Mouse (Mus musculus) neural tube, embryonic 11.5 days (tissue): ENCODE measurements around the gene Lrrc61. TPM values are rescaled to one million over a fixed set of nuclear protein-coding genes. Genes with fewer than 3 reads are reported as not detected.
A peak's percentile ranks its signal among the peaks of the same experiment; 100 is the strongest.
"Not testable (repeated sequence)": the region's sequence is repeated elsewhere in the genome, so short reads cannot be mapped to it uniquely, and the experiment has no call there.

Experiments used
- ATAC-seq: fragments of 200-750 bp; cut with Nextera tagmentation; 2 replicates; pipeline ENCODE4 v1.8.0; 2017; ENCODE audit warnings: moderate number of reproducible peaks, mild to moderate bottlenecking, moderate TSS enrichment, moderate library complexity; ENCODE audit not compliant: insufficient read depth, low FRiP score, low TSS enrichment
- DNase-seq: peaks from one replicate; pipeline ENCODE4 v3.0.0-alpha.2; 2015; ENCODE audit warnings: low spot score
- H3K27ac ChIP-seq: fragments of 300-500 bp; sonication (generic); 2 replicates; pipeline ENCODE4 v1.5.1; 2014; ENCODE audit warnings: low read depth, mild to moderate bottlenecking, low read length
- H3K27me3 ChIP-seq: fragments of 300-500 bp; sonication (generic); 2 replicates; pipeline ENCODE4 v1.6.1; 2014; ENCODE audit warnings: mild to moderate bottlenecking, low read length, mixed read lengths; ENCODE audit not compliant: control insufficient read depth, insufficient read depth
- H3K36me3 ChIP-seq: fragments of 300-500 bp; sonication (generic); 2 replicates; pipeline ENCODE4 v1.6.1; 2014; ENCODE audit warnings: mild to moderate bottlenecking, low read length, moderate library complexity, mixed read lengths; ENCODE audit not compliant: control insufficient read depth, insufficient read depth
- H3K4me1 ChIP-seq: fragments of 300-500 bp; sonication (generic); 2 replicates; pipeline ENCODE4 v1.6.1; 2014; ENCODE audit warnings: low read length, mixed read lengths; ENCODE audit not compliant: control insufficient read depth, insufficient read depth
- H3K4me2 ChIP-seq: fragments of 300-500 bp; sonication (generic); 2 replicates; pipeline ENCODE4 v1.6.1; 2014; ENCODE audit warnings: low read depth, mild to moderate bottlenecking, moderate library complexity
- H3K4me3 ChIP-seq: fragments of 300-500 bp; sonication (generic); 2 replicates; pipeline ENCODE4 v1.5.1; 2014; ENCODE audit warnings: low read depth, low read length
- H3K9ac ChIP-seq: fragments of 300-500 bp; sonication (generic); 2 replicates; pipeline ENCODE4 v1.6.1; 2014; ENCODE audit warnings: mild to moderate bottlenecking, low read length
- H3K9me3 ChIP-seq: fragments of 300-500 bp; sonication (generic); 2 replicates; pipeline ENCODE4 v1.6.1; 2016; ENCODE audit warnings: low read length; ENCODE audit not compliant: control insufficient read depth
- WGBS: fragments of 180-500 bp; shearing (Covaris S2); extraction: QIAGEN DNeasy Blood & Tissue Kit; methylation state at CpG from one replicate; pipeline ENCODE4 v1.1.7; 2014; 5-methylcytosine and 5-hydroxymethylcytosine counted together
- polyA plus RNA-seq: library from polyadenylated mRNA; unstranded; fragments of >200 nt; fragmentation: Nextera tagmentation; extraction: Ambion mirVana; gene quantifications from 2 replicates; pipeline ENCODE4 v1.2.1, GENCODE M21; 2014

Gene Lrrc61
- 15.7 and 18.7 TPM in 2 replicates for polyA plus RNA-seq

DNA sequence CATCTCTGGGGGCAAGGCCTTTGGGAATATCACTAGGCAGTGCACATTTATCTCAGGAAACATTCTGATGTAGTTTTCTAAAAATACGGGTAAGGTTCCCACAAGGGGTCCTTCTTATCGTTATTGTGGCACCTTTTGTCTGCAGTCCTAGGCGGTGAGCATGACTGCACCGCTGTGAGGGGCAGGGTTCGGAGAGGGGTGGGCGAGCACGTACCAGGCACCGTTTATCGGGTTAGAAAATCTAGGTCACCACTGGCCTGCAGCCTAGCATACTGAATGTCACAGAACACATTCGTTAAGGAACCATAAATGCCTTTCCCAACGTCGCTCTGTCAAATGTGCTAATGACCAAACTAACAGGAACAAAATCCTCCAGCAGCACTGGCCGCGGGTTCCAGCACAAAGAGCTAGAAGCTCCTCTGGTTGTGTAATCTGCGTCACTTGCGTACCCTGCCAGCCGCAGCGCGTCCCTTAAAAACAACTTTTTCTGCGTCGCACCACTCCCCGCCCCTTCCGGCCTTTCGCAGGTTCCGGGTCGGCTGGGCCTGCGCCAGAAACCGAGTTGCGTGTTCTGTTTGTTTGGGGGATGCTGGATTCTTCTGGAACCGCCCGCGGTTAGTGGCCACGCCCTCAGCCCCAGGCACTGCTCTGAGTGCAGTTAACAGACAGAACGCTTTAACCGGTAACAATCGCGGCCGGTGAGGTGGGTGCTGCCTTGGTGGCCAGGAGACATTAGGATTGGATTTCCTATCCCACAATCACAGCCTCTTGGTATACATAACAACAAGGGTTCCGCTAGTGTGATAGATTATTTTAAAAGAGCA, at the start of gene Lrrc61:
Gene Lrrc61, plus strand, starts transcription at position 517 of the 824 bp plus-strand sequence.
- no peaks in the 10 kb centered on the region for H3K27me3 ChIP-seq
- H3K4me1 ChIP-seq: peaks cover 6% of the 10 kb centered on the region; the same call in 1 of the 2 replicates
- H3K27ac ChIP-seq: peak within 1 kb of the TSS; percentile 91
- H3K4me3 ChIP-seq: peak within 1 kb of the TSS; percentile 38
- peak within 1 kb of the TSS; percentile 83 for H3K4me2 ChIP-seq
- peak; percentile 94 for DNase-seq
- H3K9me3 ChIP-seq: no peaks in the 10 kb centered on the region
- under 1% methylated on average over 39 of the region's 39 CpGs for WGBS
- H3K36me3 ChIP-seq: no peaks in the 10 kb centered on the region
- peak within 1 kb of the TSS; percentile 83 for H3K9ac ChIP-seq
- ATAC-seq: peak; percentile 89

- H3K4me2 ChIP-seq: no peak overlapping the region
- H3K9me3 ChIP-seq: no peaks in the 10 kb centered on the region
- no peaks in the 10 kb centered on the region for H3K27me3 ChIP-seq
- 86% methylated on average over 4 of the region's 4 CpGs for WGBS
- peaks cover 5% of the 10 kb centered on the region for H3K36me3 ChIP-seq
- no peaks in the 10 kb centered on the region for H3K4me1 ChIP-seq
- ATAC-seq (no peak), DNase-seq (no peak)
- no peak overlapping the region for H3K9ac ChIP-seq
- no peak overlapping the region for H3K4me3 ChIP-seq
- H3K27ac ChIP-seq: no peak overlapping the region
These were observed 46.5 kb upstream of the Lrrc61 start for GRCm38 (mm10) chr6:48508087-48508486.

GRCm38 (mm10) chr6:48510426-48510825, 44.2 kb upstream of the Lrrc61 start:
- H3K36me3 ChIP-seq: peaks cover 5% of the 10 kb centered on the region

GRCm38 (mm10) chr6:48511861-48512260, 42.7 kb upstream of the Lrrc61 start:
- 86% methylated on average over 7 of the region's 7 CpGs for WGBS
- H3K4me2 ChIP-seq: no peak overlapping the region
- ATAC-seq (no peak), DNase-seq (no peak)
- H3K4me1 ChIP-seq: no peaks in the 10 kb centered on the region
- no peak overlapping the region for H3K9ac ChIP-seq
- no peaks in the 10 kb centered on the region for H3K27me3 ChIP-seq
- no peak overlapping the region for H3K27ac ChIP-seq
- H3K9me3 ChIP-seq: no peaks in the 10 kb centered on the region
- peaks cover 8% of the 10 kb centered on the region for H3K36me3 ChIP-seq
- no peak overlapping the region for H3K4me3 ChIP-seq

More at GRCm38 (mm10) chr6:48510426-48510825, 44.2 kb upstream of the Lrrc61 start:
- 77% methylated on average over 4 of the region's 4 CpGs for WGBS
- Histone ChIP-seq H3K9me3 (no peaks in the 10 kb centered on the region), H3K27ac (no peak overlapping the region), H3K27me3 (no peaks in the 10 kb centered on the region), H3K4me1 (no peaks in the 10 kb centered on the region), H3K4me2 (no peak overlapping the region), H3K9ac (no peak overlapping the region; the same call in 1 of the 2 replicates), H3K4me3 (no peak overlapping the region)
- DNase-seq (peak; percentile 3), ATAC-seq (no peak)

- H3K9ac ChIP-seq, DNase-seq: not testable (repeated sequence)
- WGBS: 95% methylated on average over 12 of the region's 16 CpGs
These were observed 29.7 kb upstream of the Lrrc61 start for GRCm38 (mm10) chr6:48524882-48525281.

GRCm38 (mm10) chr6:48527901-48528300, 26.7 kb upstream of the Lrrc61 start:
- DNase-seq (no peak), ATAC-seq (no peak)
- 91% methylated on average over 9 of the region's 9 CpGs for WGBS
- H3K27me3 ChIP-seq: no peaks in the 10 kb centered on the region
- H3K4me3 ChIP-seq: no peak overlapping the region
- H3K9me3 ChIP-seq: no peaks in the 10 kb centered on the region
- H3K4me1 ChIP-seq: no peaks in the 10 kb centered on the region
- peaks cover 4% of the 10 kb centered on the region; the same call in 1 of the 2 replicates for H3K36me3 ChIP-seq
- no peak overlapping the region for H3K4me2 ChIP-seq
- H3K9ac ChIP-seq: no peak overlapping the region
- H3K27ac ChIP-seq: no peak overlapping the region

More at GRCm38 (mm10) chr6:48524882-48525281, 29.7 kb upstream of the Lrrc61 start:
- not testable (repeated sequence) for H3K4me1 ChIP-seq, ATAC-seq, H3K27ac ChIP-seq, H3K4me2 ChIP-seq, H3K36me3 ChIP-seq, H3K9me3 ChIP-seq, H3K27me3 ChIP-seq, H3K4me3 ChIP-seq

DNA sequence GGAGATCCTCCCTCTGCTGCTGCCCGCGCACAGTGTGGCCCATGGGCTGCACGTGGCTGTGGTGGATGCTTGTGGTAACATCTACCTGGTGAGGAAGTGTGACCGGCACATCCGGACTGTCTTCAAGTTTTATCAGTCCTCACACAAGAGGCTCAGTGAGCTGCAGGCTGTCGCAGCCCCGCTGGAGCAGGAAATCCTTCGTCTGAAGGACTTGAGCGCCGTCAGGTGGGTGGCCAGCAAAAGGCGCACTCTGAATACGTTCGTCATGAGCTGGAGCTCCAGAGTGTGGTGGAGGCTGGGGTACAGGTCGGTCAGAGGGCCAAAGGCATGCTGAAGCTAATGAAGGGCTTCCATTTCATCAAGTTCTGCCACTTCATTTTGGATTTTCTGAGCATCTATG, 25.3 kb upstream of the Lrrc61 start:
- no peaks in the 10 kb centered on the region for H3K9me3 ChIP-seq
- WGBS: 83% methylated on average over 14 of the region's 14 CpGs
- no peak for ATAC-seq
- no peaks in the 10 kb centered on the region for H3K4me1 ChIP-seq
- no peak overlapping the region for H3K4me2 ChIP-seq
- H3K36me3 ChIP-seq: peaks cover 4% of the 10 kb centered on the region; the same call in 1 of the 2 replicates
- H3K4me3 ChIP-seq: no peak overlapping the region
- DNase-seq: no peak
- H3K27me3 ChIP-seq: no peaks in the 10 kb centered on the region
- no peak overlapping the region for H3K9ac ChIP-seq
- H3K27ac ChIP-seq: no peak overlapping the region

- DNase-seq (no peak), ATAC-seq (no peak)
- Histone ChIP-seq H3K4me2 (no peak overlapping the region), H3K9me3 (no peaks in the 10 kb centered on the region), H3K27ac (no peak overlapping the region), H3K4me3 (no peak overlapping the region), H3K4me1 (no peaks in the 10 kb centered on the region), H3K36me3 (peaks cover 4% of the 10 kb centered on the region; the same call in 1 of the 2 replicates), H3K27me3 (no peaks in the 10 kb centered on the region), H3K9ac (no peak overlapping the region)
- 89% methylated on average over 16 of the region's 16 CpGs for WGBS
These were observed 24.6 kb upstream of the Lrrc61 start for GRCm38 (mm10) chr6:48529871-48530440.
